Mouse (Mus musculus): Measurements from ENCODE around the gene Atg4a-ps. TPM values are rescaled to one million over a fixed set of nuclear protein-coding genes. Genes with fewer than 3 reads are reported as not detected.

Gene Atg4a-ps
- polyA plus RNA-seq, 1 experiment from 2014 or later, result not detected

- 35% methylated on average over 8 of the region's 8 CpGs for WGBS
These were observed 5.6 kb downstream of the Atg4a-ps start for GRCm38 (mm10) chr3:103640226-103640803.

GRCm38 (mm10) chr3:103637641-103638040 is 8.2 kb downstream of the Atg4a-ps start:
- ATAC-seq (replicated peaks; ENCODE audit: low FRiP score), result no peak
- H3K4me1 ChIP-seq (replicated peaks; ENCODE audit: control insufficient read depth, insufficient read depth, low read length), result no peaks in the 10 kb centered on the region

More at GRCm38 (mm10) chr3:103640226-103640803, 5.6 kb downstream of the Atg4a-ps start:
- Histone ChIP-seq H3K4me2 (ENCODE audit: low read depth, low read length, severe bottlenecking) (no peak overlapping the region), H3K36me3 (ENCODE audit: control insufficient read depth, insufficient read depth, low read length) (no peaks in the 10 kb centered on the region), H3K9ac (ENCODE audit: low read length) (no peak overlapping the region), H3K4me1 (replicated peaks; ENCODE audit: control insufficient read depth, insufficient read depth, low read length) (no peaks in the 10 kb centered on the region), H3K27ac (ENCODE audit: low read depth, low read length) (no peak overlapping the region), H3K4me3 (ENCODE audit: low read depth, low read length) (no peak overlapping the region), H3K9me3 (ENCODE audit: control insufficient read depth, low read length) (no peaks in the 10 kb centered on the region), H3K27me3 (ENCODE audit: control insufficient read depth, insufficient read depth, low read length) (no peaks in the 10 kb centered on the region; the same call in 1 of the 2 replicates)
- DNase-seq (ENCODE audit: low spot score), result no peak
- no peak for ATAC-seq (replicated peaks; ENCODE audit: low FRiP score)

GRCm38 (mm10) chr3:103634256-103634655 is 11.6 kb downstream of the Atg4a-ps start:
- Histone ChIP-seq H3K9ac (ENCODE audit: low read length) (no peak overlapping the region), H3K4me1 (replicated peaks; ENCODE audit: control insufficient read depth, insufficient read depth, low read length) (no peaks in the 10 kb centered on the region), H3K36me3 (ENCODE audit: control insufficient read depth, insufficient read depth, low read length) (no peaks in the 10 kb centered on the region), H3K27me3 (ENCODE audit: control insufficient read depth, insufficient read depth, low read length) (no peaks in the 10 kb centered on the region), H3K27ac (ENCODE audit: low read depth, low read length) (no peak overlapping the region), H3K4me3 (ENCODE audit: low read depth, low read length) (no peak overlapping the region), H3K4me2 (ENCODE audit: low read depth, low read length, severe bottlenecking) (no peak overlapping the region), H3K9me3 (ENCODE audit: control insufficient read depth, low read length) (no peaks in the 10 kb centered on the region)
- WGBS, result 80% methylated on average over 1 of the region's 1 CpGs
- DNase-seq (ENCODE audit: low spot score), result no peak
- ATAC-seq (replicated peaks; ENCODE audit: low FRiP score), result no peak

More at GRCm38 (mm10) chr3:103637641-103638040, 8.2 kb downstream of the Atg4a-ps start:
- H3K9me3 ChIP-seq (ENCODE audit: control insufficient read depth, low read length), result no peaks in the 10 kb centered on the region
- H3K27ac ChIP-seq (ENCODE audit: low read depth, low read length), result no peak overlapping the region
- no peak overlapping the region for H3K4me2 ChIP-seq (ENCODE audit: low read depth, low read length, severe bottlenecking)
- H3K9ac ChIP-seq (ENCODE audit: low read length), result no peak overlapping the region
- no peak for DNase-seq (ENCODE audit: low spot score)
- H3K36me3 ChIP-seq (ENCODE audit: control insufficient read depth, insufficient read depth, low read length), result no peaks in the 10 kb centered on the region
- H3K27me3 ChIP-seq (ENCODE audit: control insufficient read depth, insufficient read depth, low read length), result no peaks in the 10 kb centered on the region; the same call in 1 of the 2 replicates
- 46% methylated on average over 1 of the region's 1 CpGs for WGBS
- no peak overlapping the region for H3K4me3 ChIP-seq (ENCODE audit: low read depth, low read length)

- Histone ChIP-seq H3K9me3 (ENCODE audit: control insufficient read depth, low read length) (no peaks in the 10 kb centered on the region), H3K36me3 (ENCODE audit: control insufficient read depth, insufficient read depth, low read length) (no peaks in the 10 kb centered on the region), H3K4me3 (ENCODE audit: low read depth, low read length) (no peak overlapping the region), H3K27me3 (ENCODE audit: control insufficient read depth, insufficient read depth, low read length) (no peaks in the 10 kb centered on the region), H3K9ac (ENCODE audit: low read length) (no peak overlapping the region), H3K4me2 (ENCODE audit: low read depth, low read length, severe bottlenecking) (no peak overlapping the region), H3K4me1 (replicated peaks; ENCODE audit: control insufficient read depth, insufficient read depth, low read length) (no peaks in the 10 kb centered on the region), H3K27ac (ENCODE audit: low read depth, low read length) (no peak overlapping the region)
- WGBS, result 84% methylated on average over 4 of the region's 4 CpGs
- ATAC-seq (replicated peaks; ENCODE audit: low FRiP score) (no peak), DNase-seq (ENCODE audit: low spot score) (no peak)
These were observed 12.0 kb downstream of the Atg4a-ps start for GRCm38 (mm10) chr3:103633831-103634230.

- 88% methylated on average over 7 of the region's 7 CpGs for WGBS
These were observed 12.7 kb downstream of the Atg4a-ps start for GRCm38 (mm10) chr3:103633124-103633523.

GRCm38 (mm10) chr3:103627661-103628060 is 18.2 kb downstream of the Atg4a-ps start:
- Histone ChIP-seq H3K9me3 (ENCODE audit: control insufficient read depth, low read length) (no peaks in the 10 kb centered on the region), H3K27me3 (ENCODE audit: control insufficient read depth, insufficient read depth, low read length) (no peaks in the 10 kb centered on the region), H3K27ac (ENCODE audit: low read depth, low read length) (no peak overlapping the region), H3K36me3 (ENCODE audit: control insufficient read depth, insufficient read depth, low read length) (no peaks in the 10 kb centered on the region), H3K9ac (ENCODE audit: low read length) (no peak overlapping the region), H3K4me2 (ENCODE audit: low read depth, low read length, severe bottlenecking) (no peak overlapping the region), H3K4me1 (replicated peaks; ENCODE audit: control insufficient read depth, insufficient read depth, low read length) (no peaks in the 10 kb centered on the region), H3K4me3 (ENCODE audit: low read depth, low read length) (no peak overlapping the region)
- DNase-seq (ENCODE audit: low spot score) (no peak), ATAC-seq (replicated peaks; ENCODE audit: low FRiP score) (no peak)
- WGBS, result 92% methylated on average over 3 of the region's 3 CpGs

More at GRCm38 (mm10) chr3:103633124-103633523, 12.7 kb downstream of the Atg4a-ps start:
- Histone ChIP-seq H3K9ac (ENCODE audit: low read length) (no peak overlapping the region), H3K4me1 (replicated peaks; ENCODE audit: control insufficient read depth, insufficient read depth, low read length) (no peaks in the 10 kb centered on the region), H3K9me3 (ENCODE audit: control insufficient read depth, low read length) (no peaks in the 10 kb centered on the region), H3K27me3 (ENCODE audit: control insufficient read depth, insufficient read depth, low read length) (no peaks in the 10 kb centered on the region), H3K4me2 (ENCODE audit: low read depth, low read length, severe bottlenecking) (no peak overlapping the region), H3K27ac (ENCODE audit: low read depth, low read length) (no peak overlapping the region), H3K4me3 (ENCODE audit: low read depth, low read length) (no peak overlapping the region), H3K36me3 (ENCODE audit: control insufficient read depth, insufficient read depth, low read length) (no peaks in the 10 kb centered on the region)
- no peak for ATAC-seq (replicated peaks; ENCODE audit: low FRiP score)
- no peak for DNase-seq (ENCODE audit: low spot score)

- H3K27ac ChIP-seq (ENCODE audit: low read depth, low read length), result no peak overlapping the region
- DNase-seq (ENCODE audit: low spot score) (no peak), ATAC-seq (replicated peaks; ENCODE audit: low FRiP score) (no peak)
- H3K4me3 ChIP-seq (ENCODE audit: low read depth, low read length), result no peak overlapping the region
- no peaks in the 10 kb centered on the region for H3K36me3 ChIP-seq (ENCODE audit: control insufficient read depth, insufficient read depth, low read length)
- H3K9ac ChIP-seq (ENCODE audit: low read length), result no peak overlapping the region
- H3K4me1 ChIP-seq (replicated peaks; ENCODE audit: control insufficient read depth, insufficient read depth, low read length), result no peaks in the 10 kb centered on the region
- no peak overlapping the region for H3K4me2 ChIP-seq (ENCODE audit: low read depth, low read length, severe bottlenecking)
- WGBS, result 88% methylated on average over 4 of the region's 4 CpGs
- H3K27me3 ChIP-seq (ENCODE audit: control insufficient read depth, insufficient read depth, low read length), result no peaks in the 10 kb centered on the region
- no peaks in the 10 kb centered on the region for H3K9me3 ChIP-seq (ENCODE audit: control insufficient read depth, low read length)
These were observed 19.4 kb downstream of the Atg4a-ps start for GRCm38 (mm10) chr3:103626481-103626880.

- ATAC-seq (replicated peaks; ENCODE audit: low FRiP score) (no peak), DNase-seq (ENCODE audit: low spot score) (no peak)
- Histone ChIP-seq H3K9ac (ENCODE audit: low read length) (no peak overlapping the region), H3K9me3 (ENCODE audit: control insufficient read depth, low read length) (no peaks in the 10 kb centered on the region), H3K27me3 (ENCODE audit: control insufficient read depth, insufficient read depth, low read length) (no peaks in the 10 kb centered on the region), H3K36me3 (ENCODE audit: control insufficient read depth, insufficient read depth, low read length) (no peaks in the 10 kb centered on the region), H3K4me2 (ENCODE audit: low read depth, low read length, severe bottlenecking) (no peak overlapping the region), H3K27ac (ENCODE audit: low read depth, low read length) (no peak overlapping the region), H3K4me1 (replicated peaks; ENCODE audit: control insufficient read depth, insufficient read depth, low read length) (no peaks in the 10 kb centered on the region), H3K4me3 (ENCODE audit: low read depth, low read length) (no peak overlapping the region)
- 86% methylated on average over 13 of the region's 13 CpGs for WGBS
These were observed 20.7 kb downstream of the Atg4a-ps start for GRCm38 (mm10) chr3:103625169-103625568.

GRCm38 (mm10) chr3:103624591-103625051 is 21.2 kb downstream of the Atg4a-ps start:
- no peaks in the 10 kb centered on the region for H3K4me1 ChIP-seq (replicated peaks; ENCODE audit: control insufficient read depth, insufficient read depth, low read length)
- no peak overlapping the region for H3K9ac ChIP-seq (ENCODE audit: low read length)
- no peaks in the 10 kb centered on the region for H3K9me3 ChIP-seq (ENCODE audit: control insufficient read depth, low read length)
- no peaks in the 10 kb centered on the region for H3K27me3 ChIP-seq (ENCODE audit: control insufficient read depth, insufficient read depth, low read length)
- H3K4me2 ChIP-seq (ENCODE audit: low read depth, low read length, severe bottlenecking), result no peak overlapping the region
- WGBS, result 74% methylated on average over 5 of the region's 5 CpGs
- no peak overlapping the region for H3K4me3 ChIP-seq (ENCODE audit: low read depth, low read length)
- no peak overlapping the region for H3K27ac ChIP-seq (ENCODE audit: low read depth, low read length)
- ATAC-seq (replicated peaks; ENCODE audit: low FRiP score) (no peak), DNase-seq (ENCODE audit: low spot score) (no peak)
- H3K36me3 ChIP-seq (ENCODE audit: control insufficient read depth, insufficient read depth, low read length), result no peaks in the 10 kb centered on the region

Measured in forebrain, embryonic 11.5 days (tissue).